Comparison of ENCODE assay signal across 28 mouse cellular contexts in genomic region chr17:67966853-67967540, GRCm38 (mm10). TPM values are rescaled to one million over a fixed set of nuclear protein-coding genes. Genes with fewer than 3 reads are reported as not detected.
"Had no signal": no experiment of that assay in that cellular context is flagged by ENCODE, and none has a peak within 500 bp of the region (broad histone marks: within the 10 kb centered on the region; RNA-seq: fewer than 3 reads in every experiment).

No protein-coding gene starts in this region.

- H3K4me2 ChIP-seq: heart, embryonic 11.5 days; heart, embryonic 13.5 days; heart, embryonic 15.5 days; hindbrain, embryonic 13.5 days; hindbrain, embryonic 15.5 days; intestine, embryonic 15.5 days; limb, embryonic 12.5 days; liver, embryonic 11.5 days; liver, embryonic 13.5 days; liver, embryonic 15.5 days had no signal

- H3K4me3 ChIP-seq: gastrocnemius, adult 2 months; heart, adult 2 months; heart, embryonic 13.5 days; heart, embryonic 15.5 days; hindbrain, embryonic 10.5 days; hindbrain, embryonic 13.5 days; hindbrain, embryonic 15.5 days; intestine, embryonic 15.5 days; layer of hippocampus, adult 2 months; left cerebral cortex, adult 2 months; limb, embryonic 10.5 days; limb, embryonic 12.5 days; liver, embryonic 13.5 days; liver, embryonic 15.5 days had no signal

- DNase-seq: gastrocnemius, adult 2 months; gastrocnemius, postnatal 10 days; gastrocnemius, postnatal 25 days; heart, adult 2 months; heart, postnatal 14 days; heart, postnatal 4 days; kidney, adult 18-20 months; kidney, adult 8-10 months; kidney, postnatal 10 days; kidney, postnatal 25 days; kidney, postnatal 4 days; liver; liver, embryonic 13.5 days had no signal

- H3K4me1 ChIP-seq: heart, embryonic 15.5 days; hindbrain, embryonic 10.5 days; hindbrain, embryonic 13.5 days; hindbrain, embryonic 15.5 days; intestine, embryonic 15.5 days; liver, embryonic 13.5 days; liver, embryonic 15.5 days had no signal

- ATAC-seq: inflammation-experienced regulatory T-cells, adult 6 months; intestine, embryonic 15.5 days; intestine, postnatal 0 days had no signal

- H3K36me3 ChIP-seq: heart, embryonic 13.5 days; heart, embryonic 15.5 days; hindbrain, embryonic 10.5 days; hindbrain, embryonic 13.5 days; hindbrain, embryonic 15.5 days; intestine, embryonic 15.5 days; liver, embryonic 13.5 days; liver, embryonic 15.5 days had no signal

- H3K27ac ChIP-seq: gastrocnemius, adult 2 months; heart, adult 2 months; heart, embryonic 13.5 days; heart, embryonic 15.5 days; hindbrain, embryonic 10.5 days; hindbrain, embryonic 13.5 days; hindbrain, embryonic 15.5 days; intestine, embryonic 15.5 days; layer of hippocampus, adult 2 months; left cerebral cortex, adult 2 months; limb, embryonic 10.5 days; limb, embryonic 12.5 days; liver, embryonic 13.5 days; liver, embryonic 15.5 days had no signal

- H3K27me3 ChIP-seq: heart, embryonic 13.5 days; heart, embryonic 15.5 days; hindbrain, embryonic 13.5 days; hindbrain, embryonic 15.5 days; intestine, embryonic 15.5 days; limb, embryonic 12.5 days; liver, embryonic 13.5 days; liver, embryonic 15.5 days had no signal

- H3K9ac ChIP-seq: heart, embryonic 13.5 days; heart, embryonic 15.5 days; hindbrain, embryonic 13.5 days; hindbrain, embryonic 15.5 days; intestine, embryonic 15.5 days; limb, embryonic 12.5 days; liver, embryonic 13.5 days; liver, embryonic 15.5 days had no signal

- H3K9me3 ChIP-seq: heart, embryonic 13.5 days; heart, embryonic 15.5 days; hindbrain, embryonic 10.5 days; hindbrain, embryonic 13.5 days; hindbrain, embryonic 15.5 days; intestine, embryonic 15.5 days; limb, embryonic 10.5 days; limb, embryonic 12.5 days; liver, embryonic 13.5 days; liver, embryonic 15.5 days had no signal

RNA-seq across cellular contexts. Expression of gene Arhgap28, which starts 36.9 kb away (rescaled TPM):
- polyA plus RNA-seq: inflammation-experienced regulatory T-cells, adult 6 months had no signal
